ENCODE assay signal across 9 mouse cellular contexts in the genomic region with DNA sequence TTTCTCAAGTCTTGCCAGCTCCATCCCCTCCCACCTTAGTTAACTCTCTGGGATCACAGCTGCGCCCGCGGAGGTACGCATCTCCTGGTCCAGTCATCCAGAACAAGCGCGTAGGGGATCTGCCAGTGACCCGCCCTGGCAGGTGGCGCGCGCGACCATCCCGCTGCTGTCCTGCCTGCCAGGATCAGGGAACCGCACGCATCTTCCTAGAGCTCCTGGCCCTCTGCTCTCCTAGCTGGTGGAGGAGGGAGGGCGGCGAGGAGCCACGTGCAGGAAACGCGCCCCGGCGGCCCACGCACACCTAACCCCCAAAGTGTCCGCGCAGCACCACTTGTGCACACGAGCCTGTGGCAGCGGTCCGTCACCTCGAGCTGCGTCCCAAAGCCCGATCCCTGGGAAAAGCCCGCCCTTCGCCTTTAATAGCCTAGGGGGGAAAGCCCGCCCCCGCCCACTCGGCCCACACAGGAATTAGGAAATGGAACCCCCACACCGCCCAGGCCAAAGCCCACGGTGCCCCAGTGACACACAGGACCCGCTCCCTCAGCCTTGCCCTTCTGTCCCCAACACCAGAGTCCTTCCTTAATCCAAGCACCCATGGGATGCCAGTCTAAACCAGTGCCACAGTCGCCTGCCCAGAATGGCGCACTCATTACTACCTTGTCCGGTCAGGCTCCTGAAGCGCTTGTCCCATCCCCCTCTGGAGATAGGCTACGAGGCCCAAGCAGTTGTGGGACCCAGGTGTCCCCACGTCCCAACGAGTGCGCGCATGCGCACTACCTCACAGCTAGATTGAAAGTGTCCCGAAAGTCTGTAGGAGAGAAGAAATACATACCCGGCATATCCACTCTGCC. TPM values are rescaled to one million over a fixed set of nuclear protein-coding genes. Genes with fewer than 3 reads are reported as not detected.
DNase-seq lines count a peak whose midpoint lies in the region; ATAC-seq and TF ChIP-seq lines count a peak whose summit lies in the region.
"Had no signal": no experiment of that assay in that cellular context is flagged by ENCODE, and none has a peak within 500 bp of the region (broad histone marks: within the 10 kb centered on the region; RNA-seq: fewer than 3 reads in every experiment).

No protein-coding gene starts in this region.

- WGBS in forebrain, embryonic 15.5 days, result 24% methylated on average over 49 of the region's 50 CpGs
- 27% methylated on average over 49 of the region's 50 CpGs for WGBS in lung, adult 2 months
- 29% methylated on average over 50 of the region's 50 CpGs for WGBS in neural tube, embryonic 15.5 days

- no peaks in the 10 kb centered on the region for H3K36me3 ChIP-seq in forebrain, embryonic 15.5 days
- no peaks in the 10 kb centered on the region for H3K36me3 ChIP-seq in neural tube, embryonic 15.5 days

- peaks cover 7% of the 10 kb centered on the region for H3K4me1 ChIP-seq in forebrain, embryonic 15.5 days
- no peaks in the 10 kb centered on the region for H3K4me1 ChIP-seq in lung, adult 2 months (ENCODE audit: control insufficient read depth, insufficient read depth, low read length)
- H3K4me1 ChIP-seq in neural tube, embryonic 15.5 days, result 0 out of 2 replicates have a peak, but pooled peaks cover 3% of the 10 kb centered on the region

- peak overlapping the region; percentile 94 for H3K4me2 ChIP-seq in forebrain, embryonic 15.5 days (replicated peaks)
- peak overlapping the region; percentile 95 for H3K4me2 ChIP-seq in neural tube, embryonic 15.5 days

- no peaks in the 10 kb centered on the region for H3K9me3 ChIP-seq in forebrain, embryonic 15.5 days
- H3K9me3 ChIP-seq in neural tube, embryonic 15.5 days (replicated peaks), result no peaks in the 10 kb centered on the region

- peaks cover 4% of the 10 kb centered on the region; the same call in 1 of the 2 replicates for H3K27me3 ChIP-seq in forebrain, embryonic 15.5 days
- peaks cover 16% of the 10 kb centered on the region for H3K27me3 ChIP-seq in neural tube, embryonic 15.5 days (replicated peaks)

- intact Hi-C loops in left cerebral cortex, postnatal 4 days (cut with DNase I), result no loop called here

- no peak for TF ChIP-seq CTCF in lung, adult 2 months (IDR thresholded peaks at IDR 0.05; ENCODE audit: insufficient read depth, low read length)

- peak; percentile 3 for DNase-seq in left cerebral cortex, postnatal 4 days
- DNase-seq in left cerebral cortex, adult 9 months (ENCODE audit: low spot score in 2 of 2), result no peak
- DNase-seq in kidney, adult 11 months, result peak; percentile 8
- no peak for DNase-seq in lung, adult 2 months
- DNase-seq in urinary bladder, postnatal 25 days (ENCODE audit: low spot score), result no peak
- DNase-seq in urinary bladder, adult 2 months (ENCODE audit: low spot score), result no peak

- TF ChIP-seq POLR2A in lung, adult 2 months (IDR thresholded peaks at IDR 0.05; ENCODE audit: borderline replicate concordance, extremely low read depth, low read depth, low read length), result no peak

- no peak overlapping the region for H3K27ac ChIP-seq in forebrain, embryonic 15.5 days (replicated peaks)
- no peak overlapping the region for H3K27ac ChIP-seq in neural tube, embryonic 15.5 days (replicated peaks)
- H3K27ac ChIP-seq: macrophage had no signal

- peak; percentile 60 for ATAC-seq in forebrain, embryonic 15.5 days (replicated peaks)
- ATAC-seq in neural tube, embryonic 15.5 days (ENCODE audit: low FRiP score), result no peak

- peak overlapping the region; percentile 45 for H3K4me3 ChIP-seq in forebrain, embryonic 15.5 days
- H3K4me3 ChIP-seq in lung, adult 2 months (replicated peaks; ENCODE audit: extremely low read depth, low read depth, low read length), result peak overlapping the region; percentile 18
- peak overlapping the region; percentile 48 for H3K4me3 ChIP-seq in neural tube, embryonic 15.5 days (replicated peaks)

- H3K9ac ChIP-seq in forebrain, embryonic 15.5 days (replicated peaks), result peak overlapping the region; percentile 36
- peak overlapping the region; percentile 26; the same call in 1 of the 2 replicates for H3K9ac ChIP-seq in neural tube, embryonic 15.5 days (replicated peaks)

RNA-seq across cellular contexts. Expression of gene Ccdc160, which starts 46.6 kb away (rescaled TPM):
- total RNA-seq in left cerebral cortex, postnatal 4 days (2021), result 1 to 10 TPM; 2.8 to 3.2 TPM
- 2.3 and 3.0 TPM in 2 replicates for polyA plus RNA-seq in forebrain, embryonic 15.5 days (2015; fragmentation: Nextera tagmentation; extraction: Ambion mirVana)
- polyA plus RNA-seq in lung, adult 2 months (2012; rRNA removed), result 0.17 and 0.20 TPM in 2 replicates
- polyA plus RNA-seq in neural tube, embryonic 15.5 days (2015; fragmentation: Nextera tagmentation; extraction: Ambion mirVana), result 6.7 and 7.7 TPM in 2 replicates
- 1.5 and 1.8 TPM in 2 replicates for polyA plus RNA-seq in urinary bladder, adult 2 months (2012; rRNA removed)
- polyA plus RNA-seq: macrophage had no signal

Comparison
In these comparisons a context has a peak if more than half of its experiments do, and no peak if none do; other contexts are left out.
1. DNase-seq: peak in left cerebral cortex, postnatal 4 days (single experiment) and kidney, adult 11 months (single experiment); none in left cerebral cortex, adult 9 months (0 of 2), lung, adult 2 months (single experiment), urinary bladder, postnatal 25 days (single experiment) and urinary bladder, adult 2 months (single experiment).
2. Peak in every context shown above with its lines, with median percentiles within 50 percentile points of each other: H3K4me3 ChIP-seq.